Mouse (Mus musculus): ENCODE results near the gene Frmd4b. TPM values are rescaled to one million over a fixed set of nuclear protein-coding genes. Genes with fewer than 3 reads are reported as not detected.

Gene Frmd4b
- polyA plus RNA-seq, 1 experiment from 2014 or later = 14.0 TPM

DNA sequence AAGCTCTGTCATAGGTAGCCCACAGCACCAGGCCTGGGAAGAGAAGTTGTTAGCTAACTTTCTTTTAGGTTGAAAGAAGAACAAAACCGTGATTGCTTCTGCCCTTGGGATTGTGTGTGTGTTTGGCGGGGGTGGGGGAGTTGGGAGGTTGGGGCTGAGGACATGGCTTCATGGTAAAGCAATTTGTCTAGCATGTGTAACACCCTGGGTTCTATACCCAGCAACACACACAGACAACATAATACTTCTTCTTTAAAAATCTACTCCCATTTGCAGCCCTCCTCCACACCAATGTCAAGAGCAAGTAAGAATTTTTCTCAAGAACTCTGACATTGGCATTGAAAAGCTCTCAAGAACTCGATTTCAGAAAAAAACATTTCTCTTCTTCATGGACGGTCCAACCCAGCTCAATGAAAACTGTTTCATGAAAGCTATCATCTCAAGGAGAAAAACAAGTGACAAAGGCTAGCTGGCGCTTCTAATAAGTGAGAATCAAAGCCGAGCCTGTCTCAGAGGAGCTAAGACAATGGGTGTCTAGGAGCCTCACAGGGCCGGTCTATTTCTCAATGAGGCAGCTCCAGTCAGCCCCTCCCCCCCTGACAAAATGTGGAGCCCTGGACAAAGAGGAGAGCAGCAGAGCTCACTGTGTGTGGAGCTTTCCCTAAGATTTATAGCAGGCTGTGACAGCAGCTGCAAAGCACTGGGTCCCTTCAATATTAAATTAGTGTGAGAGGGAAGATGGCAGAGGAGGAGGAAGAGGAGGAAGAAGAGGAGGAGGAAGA, 40.6 kb downstream of the Frmd4b start:
- Histone ChIP-seq H3K4me1 (replicated peaks; ENCODE audit: insufficient read depth, low read length) (no peaks in the 10 kb centered on the region), H3K9me3 (replicated peaks; ENCODE audit: low read length) (no peaks in the 10 kb centered on the region), H3K36me3 (ENCODE audit: insufficient read depth, low read length) (no peaks in the 10 kb centered on the region), H3K4me2 (ENCODE audit: low read length) (no peak overlapping the region), H3K27ac (no peak overlapping the region), H3K9ac (ENCODE audit: low read depth, low read length) (no peak overlapping the region), H3K4me3 (replicated peaks; ENCODE audit: low read depth, low read length) (no peak overlapping the region), H3K27me3 (ENCODE audit: insufficient read depth, low read length) (no peaks in the 10 kb centered on the region)
- no peak for ATAC-seq (replicated peaks; ENCODE audit: low FRiP score, low read depth)
- no peak for TF ChIP-seq CTCF (IDR thresholded peaks at IDR 0.05; ENCODE audit: low read depth)
- peak; percentile 34 for DNase-seq (ENCODE audit: low spot score)
- 49% methylated on average over 7 of the region's 7 CpGs for WGBS

GRCm38 (mm10) chr6:97576096-97576495, 41.2 kb downstream of the Frmd4b start:
- no peak for DNase-seq (ENCODE audit: low spot score)
- WGBS = 89% methylated on average over 7 of the region's 7 CpGs
- no peaks in the 10 kb centered on the region for H3K4me1 ChIP-seq (replicated peaks; ENCODE audit: insufficient read depth, low read length)
- H3K9ac ChIP-seq (ENCODE audit: low read depth, low read length) = no peak overlapping the region
- no peak overlapping the region for H3K27ac ChIP-seq
- no peaks in the 10 kb centered on the region for H3K36me3 ChIP-seq (ENCODE audit: insufficient read depth, low read length)
- no peak for ATAC-seq (replicated peaks; ENCODE audit: low FRiP score, low read depth)
- H3K9me3 ChIP-seq (replicated peaks; ENCODE audit: low read length) = no peaks in the 10 kb centered on the region
- H3K27me3 ChIP-seq (ENCODE audit: insufficient read depth, low read length) = no peaks in the 10 kb centered on the region
- TF ChIP-seq CTCF (IDR thresholded peaks at IDR 0.05; ENCODE audit: low read depth) = no peak
- H3K4me3 ChIP-seq (replicated peaks; ENCODE audit: low read depth, low read length) = no peak overlapping the region
- no peak overlapping the region for H3K4me2 ChIP-seq (ENCODE audit: low read length)

DNA sequence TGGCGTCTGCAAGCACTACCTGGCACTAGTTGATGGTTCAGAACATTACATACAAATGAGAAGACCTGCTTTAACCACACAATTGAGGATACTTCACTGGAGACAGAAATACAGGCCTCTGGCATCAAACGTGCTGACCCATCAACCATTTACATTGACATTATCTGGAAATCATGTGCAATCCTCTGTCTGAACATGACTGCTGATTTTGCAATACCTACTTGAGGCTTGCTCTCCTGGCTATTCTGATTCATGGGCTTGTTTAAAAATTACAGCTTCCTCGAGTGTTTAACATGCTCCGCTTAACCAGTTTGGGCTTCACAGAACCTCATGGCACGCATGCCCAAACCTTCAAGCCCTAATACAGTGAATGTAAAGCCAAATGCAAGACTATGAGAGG, 42.4 kb downstream of the Frmd4b start:
- H3K9me3 ChIP-seq (replicated peaks; ENCODE audit: low read length) = no peaks in the 10 kb centered on the region
- no peaks in the 10 kb centered on the region for H3K27me3 ChIP-seq (ENCODE audit: insufficient read depth, low read length)
- no peak overlapping the region for H3K27ac ChIP-seq
- no peaks in the 10 kb centered on the region for H3K36me3 ChIP-seq (ENCODE audit: insufficient read depth, low read length)
- 84% methylated on average over 5 of the region's 5 CpGs for WGBS
- no peak overlapping the region for H3K4me2 ChIP-seq (ENCODE audit: low read length)
- ATAC-seq (replicated peaks; ENCODE audit: low FRiP score, low read depth) (no peak), DNase-seq (ENCODE audit: low spot score) (no peak)
- H3K9ac ChIP-seq (ENCODE audit: low read depth, low read length) = no peak overlapping the region
- H3K4me1 ChIP-seq (replicated peaks; ENCODE audit: insufficient read depth, low read length) = no peaks in the 10 kb centered on the region
- TF ChIP-seq CTCF (IDR thresholded peaks at IDR 0.05; ENCODE audit: low read depth) = no peak
- no peak overlapping the region for H3K4me3 ChIP-seq (replicated peaks; ENCODE audit: low read depth, low read length)

- ATAC-seq (replicated peaks; ENCODE audit: low FRiP score, low read depth) = no peak
- no peak for DNase-seq (ENCODE audit: low spot score)
- Histone ChIP-seq H3K9ac (ENCODE audit: low read depth, low read length) (no peak overlapping the region), H3K9me3 (replicated peaks; ENCODE audit: low read length) (no peaks in the 10 kb centered on the region), H3K27me3 (ENCODE audit: insufficient read depth, low read length) (no peaks in the 10 kb centered on the region), H3K4me2 (ENCODE audit: low read length) (no peak overlapping the region), H3K36me3 (ENCODE audit: insufficient read depth, low read length) (no peaks in the 10 kb centered on the region), H3K27ac (no peak overlapping the region), H3K4me3 (replicated peaks; ENCODE audit: low read depth, low read length) (no peak overlapping the region), H3K4me1 (replicated peaks; ENCODE audit: insufficient read depth, low read length) (0 out of 2 replicates have a peak, but pooled peaks cover 2% of the 10 kb centered on the region)
- TF ChIP-seq CTCF (IDR thresholded peaks at IDR 0.05; ENCODE audit: low read depth) = no peak
- 81% methylated on average over 5 of the region's 5 CpGs for WGBS
Observed at GRCm38 (mm10) chr6:97572226-97572625, 45.1 kb downstream of the Frmd4b start.

GRCm38 (mm10) chr6:97568538-97568937, 48.8 kb downstream of the Frmd4b start:
- DNase-seq (ENCODE audit: low spot score) = peak; percentile 64
- no peak overlapping the region for H3K9ac ChIP-seq (ENCODE audit: low read depth, low read length)

DNA sequence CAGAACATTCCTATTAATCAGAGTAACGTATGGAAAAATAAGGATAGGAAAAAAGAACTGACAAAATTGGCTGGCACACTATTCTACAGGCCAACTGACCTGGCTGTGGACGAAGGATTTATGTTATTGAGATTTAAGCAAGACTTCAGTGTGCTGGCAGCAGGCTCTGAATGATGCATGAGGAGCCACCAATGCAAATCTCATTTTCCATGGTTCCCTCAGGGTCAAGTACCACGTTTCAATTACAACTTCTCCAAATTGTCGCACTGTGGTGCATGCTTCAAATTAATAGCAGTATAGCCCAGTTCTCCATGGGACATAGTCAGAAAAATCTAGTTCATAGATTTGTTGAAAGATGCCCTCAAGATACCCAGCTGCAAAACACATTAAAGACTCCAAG, 50.6 kb downstream of the Frmd4b start:
- no peak for DNase-seq (ENCODE audit: low spot score)

More at GRCm38 (mm10) chr6:97568538-97568937, 48.8 kb downstream of the Frmd4b start:
- Histone ChIP-seq H3K27ac (no peak overlapping the region), H3K4me1 (replicated peaks; ENCODE audit: insufficient read depth, low read length) (0 out of 2 replicates have a peak, but pooled peaks cover 2% of the 10 kb centered on the region), H3K4me3 (replicated peaks; ENCODE audit: low read depth, low read length) (no peak overlapping the region), H3K4me2 (ENCODE audit: low read length) (no peak overlapping the region), H3K36me3 (ENCODE audit: insufficient read depth, low read length) (no peaks in the 10 kb centered on the region), H3K9me3 (replicated peaks; ENCODE audit: low read length) (no peaks in the 10 kb centered on the region), H3K27me3 (ENCODE audit: insufficient read depth, low read length) (no peaks in the 10 kb centered on the region)
- no peak for ATAC-seq (replicated peaks; ENCODE audit: low FRiP score, low read depth)
- 13% methylated on average over 6 of the region's 6 CpGs for WGBS
- TF ChIP-seq CTCF (IDR thresholded peaks at IDR 0.05; ENCODE audit: low read depth) = no peak

More for the DNA sequence above, 50.6 kb downstream of the Frmd4b start:
- 75% methylated on average over 4 of the region's 4 CpGs for WGBS
- no peak for ATAC-seq (replicated peaks; ENCODE audit: low FRiP score, low read depth)
- Histone ChIP-seq H3K27ac (no peak overlapping the region), H3K27me3 (ENCODE audit: insufficient read depth, low read length) (no peaks in the 10 kb centered on the region), H3K36me3 (ENCODE audit: insufficient read depth, low read length) (no peaks in the 10 kb centered on the region), H3K9ac (ENCODE audit: low read depth, low read length) (no peak overlapping the region), H3K4me2 (ENCODE audit: low read length) (no peak overlapping the region), H3K4me1 (replicated peaks; ENCODE audit: insufficient read depth, low read length) (0 out of 2 replicates have a peak, but pooled peaks cover 2% of the 10 kb centered on the region), H3K9me3 (replicated peaks; ENCODE audit: low read length) (no peaks in the 10 kb centered on the region), H3K4me3 (replicated peaks; ENCODE audit: low read depth, low read length) (no peak overlapping the region)
- TF ChIP-seq CTCF (IDR thresholded peaks at IDR 0.05; ENCODE audit: low read depth) = no peak
